Mouse (Mus musculus): ENCODE measurements around the gene Bpnt1. TPM values are rescaled to one million over a fixed set of nuclear protein-coding genes. Genes with fewer than 3 reads are reported as not detected.

Bpnt1 gene
- total RNA-seq, 2 experiments from 2014 or later: 17.6 to 22.1 TPM

- no peak for DNase-seq (ENCODE audit: low spot score)
These were observed 45.5 kb downstream of the Bpnt1 start for GRCm38 (mm10) chr1:185377429-185377828.

GRCm38 (mm10) chr1:185401615-185402014 lies 69.7 kb downstream of the Bpnt1 start:
- no peak for DNase-seq (ENCODE audit: low spot score)

GRCm38 (mm10) chr1:185404021-185404420 lies 72.1 kb downstream of the Bpnt1 start:
- DNase-seq (ENCODE audit: low spot score): no peak

GRCm38 (mm10) chr1:185405921-185406320 lies 74.0 kb downstream of the Bpnt1 start:
- DNase-seq (ENCODE audit: low spot score): no peak

Small RNA genes within 50 kb of the gene (microRNA-seq; reads per million reads assigned to microRNA genes)
- gene Mir194-1 (1.7 reads per million), gene Mir215 (not detected)

Other genes starting within 250 kb of the Bpnt1 start
- gene Rab3gap2, start 128.0 kb upstream of the Bpnt1 start, total RNA-seq (2021): 10 to 100 TPM; 17.6 to 17.8 TPM
- gene Iars2, start 2.8 kb upstream of the Bpnt1 start, total RNA-seq (2021): 10 to 100 TPM; 39.4 to 41.7 TPM
- gene Eprs, start 30.9 kb downstream of the Bpnt1 start, total RNA-seq (2021): 100 to 1,000 TPM; 130 to 135 TPM
- under 1 TPM in 1 of 2 experiments, not detected in 1; 0.05 TPM for gene Slc30a10, start 122.7 kb downstream of the Bpnt1 start, total RNA-seq (2021)